Mouse (Mus musculus) hematopoietic stem cell, adult 5-6 weeks (primary cell): ENCODE results near the gene Nipal1. TPM values are rescaled to one million over a fixed set of nuclear protein-coding genes. Genes with fewer than 3 reads are reported as not detected.

ENCODE experiments used
- ATAC-seq, 2 experiments: fragments of 125-278 bp in 1 of 2; replicated peaks in 1 of 2; 2 replicates each; pipeline ENCODE4 v1.8.0; 2016 to 2017; ENCODE audit warnings: inconsistent platforms in 2 of 2, mild to moderate bottlenecking in 2 of 2, moderate number of reproducible peaks in 2 of 2, low read depth in 1 of 2, moderate TSS enrichment in 1 of 2; ENCODE audit not compliant: low FRiP score in 2 of 2, poor library complexity in 2 of 2, severe bottlenecking in 2 of 2, insufficient read depth in 1 of 2, low TSS enrichment in 1 of 2
- total RNA-seq: library from RNA; stranded (forward); fragments of 172-1452, 232-1000 nt; gene quantifications from 2 replicates; pipeline ENCODE4 v1.2.3, GENCODE M21; 2017

Nipal1 gene
- total RNA-seq, 1 experiment from 2014 or later: 0.20 TPM

- ATAC-seq: no peak
These were observed 58.5 kb downstream of the Nipal1 start for GRCm38 (mm10) chr5:72706095-72706494.

- ATAC-seq: no peak
These were observed 59.1 kb downstream of the Nipal1 start for GRCm38 (mm10) chr5:72706722-72707121.

- no peak for ATAC-seq
These were observed 61.9 kb downstream of the Nipal1 start for GRCm38 (mm10) chr5:72709451-72709850.

- ATAC-seq: peak in 1 of 2 experiments; percentile 21; a peak in 1 of 4 replicates
These were observed 62.4 kb downstream of the Nipal1 start for GRCm38 (mm10) chr5:72709976-72710375.

- peak; percentile 53 to 74; a peak in 3 of 4 replicates for ATAC-seq
These were observed 63.1 kb downstream of the Nipal1 start for GRCm38 (mm10) chr5:72710572-72711278.

- ATAC-seq: no peak
These were observed 73.0 kb downstream of the Nipal1 start for GRCm38 (mm10) chr5:72720587-72720986.

Other genes with a start within 250 kb of the Nipal1 start
- gene Corin, start 143.3 kb upstream of the Nipal1 start, total RNA-seq: not detected in 2 replicates
- gene Nfxl1, start 88.1 kb upstream of the Nipal1 start, total RNA-seq: 19.1 and 20.0 TPM in 2 replicates
- gene Zar1, start 66.5 kb upstream of the Nipal1 start, total RNA-seq: not detected in 2 replicates
- gene Gm5868, start 60.2 kb upstream of the Nipal1 start, total RNA-seq: not detected in 2 replicates
- 0.05 and 0.13 TPM in 2 replicates for gene Cnga1, start 3.5 kb upstream of the Nipal1 start, total RNA-seq
- gene Txk, start 105.0 kb downstream of the Nipal1 start, total RNA-seq: 1.4 and 1.9 TPM in 2 replicates
- gene Tec, start 220.7 kb downstream of the Nipal1 start, total RNA-seq: 38.2 and 47.7 TPM in 2 replicates